Mouse (Mus musculus) MN1 (cell line): Measurements from ENCODE around the gene Slc17a3.

Experiments
- DNase-seq: peaks from one replicate; pipeline ENCODE4 v3.0.0-alpha.2; 2016; ENCODE audit warnings: low spot score

Slc17a3 gene

GRCm38 (mm10) chr13:23879106-23879505 is 39.9 kb downstream of the Slc17a3 start:
- DNase-seq: no peak

GRCm38 (mm10) chr13:23879636-23880035 is 40.4 kb downstream of the Slc17a3 start:
- DNase-seq: no peak

- no peak for DNase-seq
These were observed 46.3 kb downstream of the Slc17a3 start for GRCm38 (mm10) chr13:23885540-23885939.

GRCm38 (mm10) chr13:23887026-23887725 is 47.9 kb downstream of the Slc17a3 start:
- no peak for DNase-seq

DNA sequence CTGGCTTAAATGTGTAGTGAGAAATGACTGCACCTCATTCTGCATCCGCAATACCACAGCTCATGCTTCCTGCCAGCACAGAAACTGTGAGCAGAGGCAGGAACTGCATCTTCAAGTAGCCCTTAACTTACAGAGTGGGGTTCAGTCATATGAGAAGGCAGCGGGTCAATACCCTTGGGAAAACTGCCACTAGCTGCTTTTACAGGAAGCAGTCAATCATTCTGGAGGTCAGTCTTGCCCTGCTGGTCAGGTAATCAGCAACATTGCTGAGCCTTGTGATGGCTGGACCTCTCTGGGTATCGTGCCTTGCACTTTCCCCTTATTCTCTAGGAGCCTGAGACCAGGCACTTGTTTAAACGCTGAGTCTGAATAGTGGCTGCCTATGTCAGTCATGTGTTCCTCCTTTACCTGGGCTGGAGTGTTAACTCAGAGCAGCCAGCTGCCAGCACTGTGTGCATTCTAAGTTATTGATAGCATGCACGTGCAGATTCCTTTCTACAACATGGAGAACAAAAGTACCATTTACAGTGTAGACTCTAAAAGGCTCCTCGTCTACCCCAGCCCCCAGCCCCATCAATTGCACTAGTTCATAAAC is 49.9 kb downstream of the Slc17a3 start:
- DNase-seq: no peak

GRCm38 (mm10) chr13:23892592-23893268 is 53.5 kb downstream of the Slc17a3 start:
- no peak for DNase-seq

- no peak for DNase-seq
These were observed 54.0 kb downstream of the Slc17a3 start for GRCm38 (mm10) chr13:23893269-23893593.

DNA sequence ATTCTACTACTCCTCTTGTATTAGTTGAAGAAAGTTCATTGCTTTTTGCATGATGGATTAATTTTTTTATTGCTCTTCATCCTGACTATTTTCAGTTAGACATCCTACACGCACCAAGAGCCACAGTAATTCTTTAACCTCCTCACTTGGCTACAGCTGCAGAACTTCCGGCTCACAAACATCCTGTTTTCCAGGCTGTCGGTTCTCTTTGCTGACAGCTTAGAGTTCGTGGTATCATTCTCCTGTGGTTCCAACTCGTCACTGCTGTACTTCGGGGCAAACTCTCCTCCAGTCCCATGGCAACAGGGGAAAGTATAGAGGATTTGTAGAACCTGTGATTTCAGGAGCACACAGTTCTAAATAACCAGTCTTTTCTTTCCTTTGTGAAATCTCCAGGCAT is 59.0 kb downstream of the Slc17a3 start:
- no peak for DNase-seq

DNA sequence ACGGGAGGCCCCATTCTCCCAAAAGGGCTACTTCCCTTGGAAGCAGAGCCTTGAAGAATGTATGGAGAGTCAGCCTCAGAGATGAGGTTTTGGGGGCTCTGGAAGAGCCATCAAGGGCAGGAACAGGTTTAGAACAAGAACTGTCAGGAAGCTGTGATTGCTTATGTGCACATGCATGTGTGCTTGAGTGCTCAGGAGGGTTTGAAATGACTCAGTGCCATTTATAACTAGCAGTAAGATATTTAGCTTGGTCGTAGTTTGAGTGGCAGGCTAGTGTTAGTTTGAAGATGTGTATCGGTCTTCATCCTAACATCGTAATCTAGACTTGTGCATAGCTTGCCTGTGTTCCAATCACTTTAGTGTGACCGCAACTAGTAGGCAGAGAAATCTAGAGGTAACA is 67.7 kb downstream of the Slc17a3 start:
- no peak for DNase-seq

- DNase-seq: no peak
These were observed 70.9 kb downstream of the Slc17a3 start for GRCm38 (mm10) chr13:23910121-23910520.
